Mouse (Mus musculus) subcutaneous adipose tissue, adult 2 months (tissue): ENCODE results near the gene Cyp2w1. TPM values are rescaled to one million over a fixed set of nuclear protein-coding genes. Genes with fewer than 3 reads are reported as not detected.

Experiments
- polyA plus RNA-seq: library from polyadenylated mRNA; depleted of rRNA; stranded (reverse); fragments of >200 nt; gene quantifications from 2 replicates; pipeline ENCODE4 v1.2.3, GENCODE M21; 2012; ENCODE audit warnings: low replicate concordance; rRNA removed

Gene Cyp2w1
- polyA plus RNA-seq = not detected in 2 replicates

GRCm38 (mm10) chr5:139352317-139352716, at the start of gene Cyp2w1:
Gene Cyp2w1 (plus strand): TSS chr5:139352617.

GRCm38 (mm10) chr5:139325395-139325966, 26.9 kb upstream of the Cyp2w1 start, which contains the start of gene Adap1:
Gene Adap1 (minus strand): TSS chr5:139325622.

GRCm38 (mm10) chr5:139351134-139351533, 1.3 kb upstream of the Cyp2w1 start, which contains the start of gene Cox19:
Gene Cox19 (minus strand): TSS chr5:139351418.

GRCm38 (mm10) chr5:139377468-139378270, 25.3 kb downstream of the Cyp2w1 start, which contains the start of gene Gpr146:
Gene Gpr146 (plus strand): TSS chr5:139377697.

GRCm38 (mm10) chr5:139404801-139405401, 52.5 kb downstream of the Cyp2w1 start, which contains the start of gene C130050O18Rik:
Gene C130050O18Rik (plus strand): TSS chr5:139405280.

Other genes with a start within 250 kb of the Cyp2w1 start
- 7.4 and 27.9 TPM in 2 replicates for gene Prkar1b, start 202.6 kb upstream of the Cyp2w1 start, polyA plus RNA-seq
- 13.9 and 21.5 TPM in 2 replicates for gene Dnaaf5, start 202.4 kb upstream of the Cyp2w1 start, polyA plus RNA-seq
- 47.0 and 57.2 TPM in 2 replicates for gene Sun1, start 152.0 kb upstream of the Cyp2w1 start, polyA plus RNA-seq
- gene Get4, start 100.3 kb upstream of the Cyp2w1 start, polyA plus RNA-seq = 76.9 and 154 TPM in 2 replicates
- gene Adap1, start 27.0 kb upstream of the Cyp2w1 start, polyA plus RNA-seq = 36.3 and 61.5 TPM in 2 replicates
- 131 and 211 TPM in 2 replicates for gene Cox19, start 1.2 kb upstream of the Cyp2w1 start, polyA plus RNA-seq
- 34.4 and 64.9 TPM in 2 replicates for gene Gpr146, start 25.1 kb downstream of the Cyp2w1 start, polyA plus RNA-seq
- gene C130050O18Rik, start 52.7 kb downstream of the Cyp2w1 start, polyA plus RNA-seq = 1.9 and 3.7 TPM in 2 replicates
- 7.3 and 9.9 TPM in 2 replicates for gene Gper1, start 70.5 kb downstream of the Cyp2w1 start, polyA plus RNA-seq
- 9.0 and 18.2 TPM in 2 replicates for gene 3110082I17Rik, start 107.9 kb downstream of the Cyp2w1 start, polyA plus RNA-seq
- gene Zfand2a, start 131.9 kb downstream of the Cyp2w1 start, polyA plus RNA-seq = 21.4 and 28.9 TPM in 2 replicates
- not detected in 2 replicates for gene Uncx, start 190.9 kb downstream of the Cyp2w1 start, polyA plus RNA-seq